Mouse (Mus musculus): ENCODE measurements around the gene Adamtsl5.
A peak's percentile ranks its signal among the peaks of the same experiment; 100 is the strongest.

The Adamtsl5 gene

DNA sequence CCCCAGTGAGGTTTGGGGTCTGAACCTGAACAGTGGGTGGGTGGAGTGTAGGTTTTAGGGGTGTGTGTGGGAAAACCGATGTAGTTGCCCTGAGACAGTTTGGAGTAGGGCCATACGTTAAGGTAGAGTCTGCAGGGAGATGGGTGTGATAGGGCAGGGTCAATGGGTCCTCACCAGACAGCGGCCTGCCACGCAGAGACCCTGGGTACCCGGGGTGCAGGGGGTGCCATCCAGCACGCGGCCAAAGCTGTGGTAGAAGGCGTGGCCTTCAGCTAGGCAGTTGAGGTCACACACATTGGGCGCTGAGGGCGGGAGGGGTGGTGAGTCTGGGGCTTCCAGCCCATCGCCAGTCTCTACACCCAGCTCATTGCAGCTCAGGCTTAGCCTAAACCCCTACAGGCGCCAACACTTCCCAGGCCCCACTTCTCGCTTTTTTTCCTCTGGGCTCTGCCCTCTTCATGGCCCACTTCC, 4.8 kb downstream of the Adamtsl5 start:
- DNase-seq (ENCODE audit: extremely low read depth, insufficient read length, low spot score): no peak

DNA sequence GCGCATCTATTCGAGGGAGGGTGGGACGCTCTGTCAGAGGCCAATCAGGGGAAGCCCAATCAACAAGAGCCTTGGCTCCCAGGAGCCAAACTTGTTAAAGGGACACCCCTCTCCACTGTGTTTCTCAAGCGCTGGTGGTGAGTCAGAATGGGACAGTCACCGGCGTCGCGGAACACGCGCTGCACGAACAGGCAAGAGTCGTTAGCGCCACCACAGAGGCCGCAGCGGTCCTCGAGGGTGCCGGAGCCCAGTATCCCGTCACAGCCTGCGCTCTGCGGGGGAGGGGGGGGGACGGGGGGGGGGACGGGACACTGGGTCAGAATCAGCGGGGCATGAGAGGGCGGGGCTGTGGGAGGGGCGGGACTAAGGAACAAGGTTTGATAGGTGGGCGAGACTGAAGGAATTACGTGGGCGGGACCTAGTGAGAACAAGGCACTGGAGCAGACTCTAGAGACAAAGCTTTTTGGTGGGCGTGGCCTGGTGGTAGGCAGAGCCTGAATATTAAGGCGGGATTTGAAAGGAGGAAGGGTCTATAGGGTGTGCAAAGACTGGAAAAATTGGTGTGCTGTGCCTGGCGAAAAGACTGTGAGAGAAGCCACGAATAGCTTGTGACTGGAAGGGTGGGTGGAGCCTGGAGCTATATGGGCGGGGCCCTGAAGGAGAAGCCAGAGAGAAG, 5.3 kb downstream of the Adamtsl5 start:
- no peak for DNase-seq (ENCODE audit: extremely low read depth, insufficient read length, low spot score)

DNA sequence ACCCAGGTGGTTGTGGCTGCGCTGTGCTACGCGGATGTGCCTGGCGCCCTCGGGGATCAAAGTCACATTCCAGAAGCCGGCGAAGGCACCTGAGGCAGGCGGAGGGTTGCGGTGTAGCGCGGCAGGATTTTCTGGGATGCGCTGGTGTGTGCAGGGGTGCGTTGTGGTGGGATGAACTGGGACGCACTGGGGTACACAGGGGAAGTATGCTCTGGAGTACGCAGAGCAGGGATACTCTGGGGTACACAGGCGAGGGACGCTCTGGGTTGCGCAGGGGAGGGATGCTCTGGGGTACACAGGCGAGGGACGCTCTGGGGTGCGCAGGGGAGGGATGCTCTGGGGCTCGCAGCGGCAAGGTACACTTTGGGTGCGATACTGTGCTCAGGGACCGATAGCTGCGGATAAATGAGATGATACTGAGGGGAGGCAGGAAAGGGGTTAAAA, 5.9 kb downstream of the Adamtsl5 start:
- no peak for DNase-seq (ENCODE audit: extremely low read depth, insufficient read length, low spot score)

DNA sequence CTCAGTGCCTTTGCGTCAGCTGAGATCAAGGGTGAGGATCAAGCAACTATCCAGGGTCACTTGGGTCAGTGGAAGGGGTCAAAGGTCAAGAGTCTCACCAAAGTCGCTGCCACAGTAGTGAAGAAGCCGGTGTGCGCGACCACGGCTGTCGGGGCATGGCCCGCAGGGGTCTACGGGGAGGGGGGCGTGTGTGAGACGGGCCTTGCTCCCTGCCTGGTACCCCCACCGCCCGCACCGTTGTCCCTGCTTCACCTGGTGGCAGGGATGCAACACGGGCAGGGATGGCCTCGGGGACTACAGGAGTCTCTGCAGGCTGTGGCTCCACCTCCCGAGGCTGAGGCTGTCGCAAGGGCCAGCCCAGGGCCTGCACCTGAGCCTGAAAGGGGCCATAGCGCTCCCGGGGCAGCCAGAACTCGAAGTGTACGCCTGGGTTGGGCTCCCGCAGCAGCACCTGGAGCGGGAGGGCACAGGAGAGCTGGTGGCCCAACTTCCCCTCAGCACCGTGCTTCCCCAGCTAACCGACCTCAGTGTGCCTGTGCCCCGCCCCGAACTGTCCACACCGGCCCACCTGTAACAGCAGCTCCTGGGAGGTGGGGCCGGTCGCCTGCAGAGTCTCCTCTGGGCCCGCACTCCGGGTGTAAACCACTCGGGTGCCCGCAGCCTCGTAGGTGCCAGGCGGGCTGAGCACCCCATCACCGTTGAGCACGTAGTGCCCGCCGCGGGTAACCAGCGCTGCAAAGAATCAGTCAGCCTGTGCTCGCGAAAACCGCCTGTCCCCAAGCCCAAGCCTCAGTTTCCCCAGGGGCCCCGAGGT, 6.5 kb downstream of the Adamtsl5 start:
- no peak for DNase-seq (ENCODE audit: extremely low read depth, insufficient read length, low spot score)

DNA sequence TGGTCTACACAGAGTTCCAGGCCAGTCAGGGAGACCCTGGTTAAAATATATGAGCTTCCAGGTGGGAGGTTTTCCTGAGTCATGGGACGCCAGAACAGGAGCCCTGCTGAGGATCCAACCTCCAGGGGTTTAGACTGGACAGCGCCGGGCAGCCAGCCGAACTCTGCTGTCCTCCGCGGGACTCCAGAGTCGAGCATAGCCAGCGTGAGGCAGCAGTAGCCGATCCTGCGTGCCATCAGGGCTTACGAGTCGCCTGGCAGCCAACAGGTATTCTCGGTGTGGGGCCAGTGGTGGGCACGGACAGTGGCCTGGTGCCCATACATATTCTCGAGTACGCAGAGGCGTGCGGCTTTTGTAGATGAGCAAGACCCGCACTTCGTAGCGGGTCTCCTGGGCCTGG, 7.2 kb downstream of the Adamtsl5 start:
- DNase-seq (ENCODE audit: extremely low read depth, insufficient read length, low spot score): no peak

DNA sequence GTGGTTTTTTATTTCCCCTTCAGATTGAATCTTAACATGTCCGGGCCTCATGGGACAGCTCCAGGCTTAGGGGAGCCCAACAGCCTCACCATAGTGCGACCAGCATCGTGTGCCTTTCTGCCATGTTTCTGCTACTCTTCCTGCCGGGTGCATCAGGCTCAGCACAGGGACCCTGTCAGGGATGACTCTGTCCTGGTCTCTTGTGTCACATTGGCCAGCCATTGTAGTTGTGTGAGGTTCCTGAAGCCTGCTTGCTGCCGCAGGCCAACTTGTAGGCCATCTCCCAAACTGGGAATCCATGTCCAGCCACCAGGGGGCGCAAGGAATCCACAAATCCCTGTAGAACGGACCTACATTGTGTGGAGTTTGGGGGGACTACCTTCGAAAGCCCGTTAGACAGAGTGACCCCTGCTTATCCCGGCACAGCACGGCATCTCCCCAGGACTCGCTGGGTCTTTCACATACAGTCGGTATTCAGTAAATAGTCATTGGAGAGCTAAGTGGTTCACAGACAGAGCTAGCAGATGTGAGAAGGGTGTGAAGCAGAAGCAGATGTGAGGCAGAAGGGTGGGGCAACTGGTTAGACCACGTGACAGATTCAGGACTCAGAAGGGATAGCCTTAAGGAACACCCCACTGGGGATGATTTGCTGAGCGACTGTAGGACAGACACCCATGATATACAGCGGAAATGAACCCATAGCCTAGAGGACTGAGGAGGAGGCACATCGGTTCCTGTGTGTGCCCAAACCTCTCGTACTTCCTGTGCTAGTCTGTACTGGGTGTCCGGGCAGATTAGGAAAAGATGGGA, 8.1 kb downstream of the Adamtsl5 start:
- DNase-seq (ENCODE audit: extremely low read depth, insufficient read length, low spot score): peak; percentile 64

DNA sequence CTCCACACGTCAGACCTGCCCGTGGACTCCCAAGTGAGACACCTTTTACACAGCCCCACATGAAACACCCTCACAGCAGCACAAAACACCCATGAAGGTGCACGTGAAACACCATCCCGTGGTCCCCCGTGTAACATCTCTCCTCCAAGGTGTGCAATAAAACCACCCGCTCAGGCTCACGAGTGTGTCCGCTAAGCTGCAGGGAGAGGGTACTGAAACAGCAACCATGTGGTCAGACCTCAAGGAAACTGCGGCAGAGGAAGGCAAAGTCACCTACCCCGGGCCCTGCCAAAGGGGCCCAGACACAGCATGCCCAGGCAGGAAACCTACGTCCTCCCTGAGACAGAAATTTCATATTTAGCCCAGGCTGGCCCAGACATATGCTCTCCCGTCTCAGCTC, 11.9 kb downstream of the Adamtsl5 start:
- DNase-seq (ENCODE audit: extremely low read depth, insufficient read length, low spot score): no peak

DNA sequence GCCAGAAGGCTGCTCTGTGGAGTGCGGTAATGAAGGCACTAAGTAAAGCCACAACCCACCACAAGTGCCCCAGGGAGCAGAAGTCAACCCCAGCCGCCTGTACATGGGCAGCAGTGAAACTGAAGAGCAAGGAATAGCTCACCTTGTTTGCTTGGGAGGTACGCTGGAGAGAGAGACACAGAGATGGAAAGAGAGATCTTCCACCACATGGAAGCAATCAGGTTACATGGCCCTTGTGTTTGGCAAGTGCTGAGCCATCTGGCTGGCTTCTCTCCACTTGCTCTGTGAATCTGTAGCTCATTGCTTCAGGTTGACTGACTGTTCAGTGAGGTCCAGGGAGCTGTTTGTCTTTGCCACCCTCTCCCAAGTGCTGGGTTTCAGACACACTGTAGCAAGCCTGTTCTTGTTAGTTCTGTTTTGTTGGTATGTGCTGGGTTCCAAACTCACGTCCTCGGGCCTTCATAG, 15.7 kb downstream of the Adamtsl5 start:
- no peak for DNase-seq (ENCODE audit: extremely low read depth, insufficient read length, low spot score)

DNA sequence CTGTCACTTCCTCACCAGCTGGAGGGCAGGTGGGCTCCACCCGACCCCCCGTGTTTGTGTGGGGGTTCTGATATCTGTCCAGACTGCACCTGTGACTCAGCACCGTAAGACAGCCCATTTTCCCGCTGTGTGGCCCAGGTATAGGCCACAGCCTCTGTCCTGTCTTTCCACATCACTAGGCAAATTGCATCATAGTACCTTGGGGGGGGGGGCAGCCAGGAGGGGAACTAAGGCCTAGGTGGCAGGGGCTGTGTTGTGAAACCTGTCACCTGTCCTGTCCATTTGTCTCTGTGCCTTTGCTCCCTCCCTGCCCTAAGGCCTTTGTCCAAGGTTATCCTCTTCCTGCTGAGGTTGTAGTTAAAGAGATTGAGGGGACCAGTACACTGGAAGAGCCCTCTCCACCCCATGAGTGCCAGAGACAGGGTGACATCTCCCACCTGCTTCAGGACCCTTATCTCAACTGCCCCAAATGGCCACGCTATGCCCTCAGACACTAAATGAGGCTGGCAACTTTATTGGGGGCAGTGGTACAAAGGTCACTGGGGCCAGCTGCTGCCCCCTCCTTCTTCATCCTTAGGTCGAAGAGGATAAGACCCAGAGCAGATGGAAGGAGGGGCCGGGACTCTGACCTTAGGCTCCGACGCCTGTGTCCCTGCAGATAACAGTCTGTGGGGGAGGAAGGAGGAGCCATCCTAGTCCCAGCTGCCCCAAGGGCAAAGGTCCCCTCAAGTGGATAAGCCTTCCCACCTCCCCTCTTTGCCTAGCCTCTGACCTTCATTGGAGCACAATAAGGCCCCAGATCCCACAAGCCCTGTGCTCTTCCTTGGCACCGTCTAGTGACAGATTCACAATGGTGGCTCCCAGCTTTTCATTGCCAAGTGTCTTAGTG, 16.3 kb downstream of the Adamtsl5 start:
- DNase-seq (ENCODE audit: extremely low read depth, insufficient read length, low spot score): no peak

DNA sequence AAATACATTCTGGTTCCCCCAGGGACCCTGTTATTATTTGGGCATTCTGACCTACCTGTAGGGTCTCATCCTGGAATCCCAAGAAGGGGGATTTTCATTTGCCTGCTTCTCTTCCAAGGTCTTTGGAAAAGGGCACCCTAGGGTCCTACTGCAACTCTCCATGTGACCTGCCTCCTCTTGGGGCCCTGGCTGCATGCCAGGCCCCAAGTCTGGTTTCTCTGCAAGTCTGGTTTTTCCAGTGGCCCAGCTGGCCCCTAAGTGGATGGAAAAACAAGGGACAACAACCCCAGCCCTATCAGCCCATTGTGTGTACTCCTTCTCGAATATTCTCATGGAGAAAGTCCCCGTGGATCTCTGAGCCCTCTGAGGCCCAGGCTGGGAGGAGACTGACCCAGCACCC, 17.3 kb downstream of the Adamtsl5 start:
- no peak for DNase-seq (ENCODE audit: extremely low read depth, insufficient read length, low spot score)

DNA sequence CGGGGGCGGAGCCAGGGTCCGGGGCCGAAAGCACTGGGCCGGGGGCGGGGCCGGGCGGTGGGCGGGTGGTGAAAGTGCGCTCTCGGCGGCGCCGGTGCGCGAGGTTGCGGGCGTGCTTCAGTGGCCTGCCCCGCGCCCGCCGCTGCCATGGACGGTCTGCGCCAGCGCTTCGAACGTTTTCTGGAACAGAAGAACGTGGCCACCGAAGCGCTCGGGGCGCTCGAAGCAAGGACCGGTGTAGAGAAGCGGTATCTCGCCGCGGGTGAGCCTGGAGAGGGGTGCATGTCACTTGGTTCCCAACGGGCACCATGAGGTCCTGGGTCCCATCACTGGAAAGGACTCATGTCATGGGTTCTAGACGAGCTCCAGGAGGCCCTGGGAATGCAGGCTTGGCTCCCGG, 18.1 kb downstream of the Adamtsl5 start:
- no peak for DNase-seq (ENCODE audit: extremely low read depth, insufficient read length, low spot score)

DNA sequence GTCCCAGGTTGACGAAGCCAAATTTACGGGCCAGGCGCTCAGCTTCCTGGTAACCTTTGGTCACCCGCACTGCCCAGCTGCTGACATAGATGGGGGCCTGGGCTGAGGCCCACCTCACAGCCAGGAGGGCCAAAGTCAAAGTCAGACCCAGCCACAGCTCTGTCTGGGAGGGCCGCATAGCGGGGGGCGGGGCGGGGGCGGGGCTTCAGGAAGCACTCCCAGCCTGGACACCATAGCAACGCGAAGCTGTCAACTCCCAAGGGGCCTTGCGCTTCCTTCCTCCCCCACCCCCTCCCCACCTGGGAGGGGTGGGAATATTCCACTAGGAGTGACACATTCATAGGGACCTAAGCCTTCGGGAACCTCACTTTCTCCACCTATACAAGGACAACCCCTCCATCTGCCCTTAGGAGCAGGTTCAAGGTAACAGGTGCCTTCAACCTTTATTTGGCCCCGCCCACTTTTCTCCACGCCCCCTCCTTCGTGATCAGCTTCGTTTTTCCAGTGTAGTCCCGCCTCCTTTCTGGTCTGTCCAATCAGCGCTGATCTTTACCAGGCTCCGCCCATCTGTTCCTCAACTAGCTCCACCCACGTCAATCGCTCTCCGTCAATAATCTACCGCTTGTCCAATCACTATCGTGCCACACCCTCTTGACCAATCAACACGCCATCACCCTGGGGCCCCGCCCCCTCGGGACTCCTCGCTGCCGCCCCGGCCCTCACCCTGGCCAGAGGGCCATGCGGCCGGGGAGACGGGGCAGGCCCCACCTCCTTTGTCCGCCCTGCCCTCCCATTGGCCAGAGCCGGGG, 18.7 kb downstream of the Adamtsl5 start, which contains the start of the genes Pcsk4 and Reep6:
Gene Pcsk4 (minus strand): TSS at position 226 of the 809 bp plus-strand sequence.
Gene Reep6 (plus strand): TSS at position 681 of the 809 bp plus-strand sequence.
- DNase-seq (ENCODE audit: extremely low read depth, insufficient read length, low spot score): no peak

DNA sequence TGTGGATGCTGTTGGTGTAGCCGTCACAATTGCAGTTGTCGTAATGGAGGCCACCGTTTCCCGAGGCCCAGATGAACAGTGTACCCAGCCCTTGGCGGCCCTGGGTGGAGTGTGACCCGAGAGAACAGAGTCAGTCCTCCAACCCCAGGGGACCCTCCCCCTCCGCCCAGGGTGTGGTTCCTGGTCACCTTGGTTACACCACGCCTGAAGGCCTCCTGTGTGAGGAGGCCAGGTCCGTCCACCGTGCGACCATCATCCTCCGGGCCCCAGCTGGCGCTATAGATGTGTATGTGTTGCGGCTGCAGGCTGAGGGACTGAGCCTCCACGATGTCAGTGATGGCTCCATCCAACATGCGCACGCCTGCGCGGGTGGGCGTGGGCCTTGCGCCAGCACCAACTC, 23.2 kb downstream of the Adamtsl5 start:
- DNase-seq (ENCODE audit: extremely low read depth, insufficient read length, low spot score): no peak

DNA sequence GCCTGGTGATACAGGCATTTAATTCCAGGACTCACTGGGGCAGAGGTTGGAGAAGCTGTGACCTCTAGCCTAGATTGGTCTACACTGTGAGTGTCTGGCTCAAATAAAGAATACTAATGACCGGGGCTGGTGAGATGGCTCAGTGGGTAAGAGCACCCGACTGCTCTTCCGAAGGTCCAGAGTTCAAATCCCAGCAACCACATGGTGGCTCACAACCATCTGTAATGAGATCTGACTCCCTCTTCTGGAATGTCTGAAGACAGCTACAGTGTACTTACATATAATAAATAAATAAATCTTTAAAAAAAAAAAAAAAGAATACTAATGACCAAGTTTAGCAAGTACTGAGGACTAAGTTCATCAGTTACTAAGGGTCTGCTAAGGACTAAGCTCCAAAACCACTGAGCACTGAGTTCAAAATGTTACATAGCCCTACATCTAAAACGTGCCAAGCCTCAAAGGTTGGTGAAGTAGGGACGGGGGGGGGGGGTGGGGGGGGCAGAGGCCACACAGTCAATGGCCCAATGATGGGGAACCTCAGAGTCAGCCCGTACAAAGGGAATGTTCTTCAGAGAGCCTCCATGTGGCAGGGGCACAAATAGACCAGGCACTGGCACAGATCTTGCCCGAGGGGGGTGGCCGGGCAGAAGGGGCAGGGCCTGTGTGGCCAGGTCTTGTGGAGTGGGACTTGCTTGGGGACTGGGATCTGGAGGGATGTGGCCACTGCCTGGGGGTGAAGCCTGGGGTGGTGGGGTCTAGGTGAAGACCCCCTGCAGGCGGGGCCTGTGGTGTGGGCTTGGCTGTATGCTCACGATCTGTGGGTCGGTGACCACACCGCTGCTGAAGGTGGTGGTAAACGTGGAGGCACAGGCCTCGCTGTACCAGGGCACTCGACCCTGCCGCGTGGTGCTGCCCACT, 23.8 kb downstream of the Adamtsl5 start:
- DNase-seq (ENCODE audit: extremely low read depth, insufficient read length, low spot score): peak; percentile 66

DNA sequence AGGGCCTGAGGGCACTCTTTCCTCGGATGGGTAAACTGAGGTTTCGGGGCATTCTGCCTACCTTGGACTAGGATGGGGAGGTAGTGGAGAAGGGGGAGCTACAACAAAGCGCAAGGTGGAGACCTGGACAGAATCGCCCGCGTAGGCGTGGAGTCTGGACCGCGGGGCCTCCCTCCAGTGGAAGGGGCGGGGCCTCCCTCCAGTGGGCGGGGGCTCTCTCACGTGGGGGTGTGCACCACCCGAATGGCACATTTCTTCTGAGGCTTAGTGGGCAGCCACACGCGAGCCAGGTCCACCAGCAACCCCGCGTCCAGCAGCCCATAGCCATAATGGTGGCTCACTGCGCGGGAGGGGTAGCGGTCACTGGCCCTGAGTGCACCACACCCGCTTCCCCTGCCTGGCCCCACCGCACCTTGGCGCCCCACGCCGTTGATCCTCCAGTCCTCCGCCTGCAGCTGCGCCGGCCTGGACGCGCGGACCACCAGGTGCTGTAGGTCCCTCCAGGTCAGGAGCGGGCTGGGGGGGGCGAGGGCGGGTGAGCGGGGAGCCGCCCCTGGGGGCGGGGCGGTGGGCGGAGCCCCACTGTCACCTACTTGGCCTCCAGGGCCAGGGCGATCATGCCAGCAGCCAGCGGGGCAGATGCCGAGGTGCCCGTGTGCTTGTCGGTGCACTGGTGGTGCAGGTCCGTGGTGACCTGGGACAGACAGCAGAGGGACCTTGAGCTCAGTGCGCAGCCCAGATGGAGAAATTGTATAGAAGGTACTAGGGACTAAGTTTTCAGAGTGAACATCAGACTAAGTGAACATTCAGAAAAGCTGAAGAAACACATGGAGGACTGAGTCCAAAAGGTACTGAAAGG, 24.7 kb downstream of the Adamtsl5 start:
- DNase-seq (ENCODE audit: extremely low read depth, insufficient read length, low spot score): peak; percentile 89

DNA sequence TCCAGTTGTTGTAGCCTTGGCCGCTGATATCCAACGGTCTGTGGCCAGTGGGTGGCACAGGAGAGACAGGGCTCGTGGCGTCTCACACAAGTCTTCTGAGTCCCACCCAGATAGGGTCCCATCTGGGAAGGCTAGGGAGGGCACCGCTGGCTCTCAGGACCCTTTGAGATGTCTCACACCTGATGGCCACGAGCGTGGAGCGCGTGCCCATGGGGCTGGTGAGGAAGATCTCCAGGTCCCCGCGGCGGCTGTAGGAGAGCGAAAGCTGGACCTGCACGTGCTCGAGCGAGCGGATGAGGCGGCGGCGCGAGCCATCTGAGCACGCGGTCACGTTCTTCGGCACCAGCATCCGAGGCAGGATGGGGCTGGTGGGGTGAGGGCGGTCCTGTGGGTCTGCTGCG, 25.4 kb downstream of the Adamtsl5 start:
- DNase-seq (ENCODE audit: extremely low read depth, insufficient read length, low spot score): peak; percentile 74

Measured in 3134 (cell line).